Mouse (Mus musculus): ENCODE data around the gene Ube2o. TPM values are rescaled to one million over a fixed set of nuclear protein-coding genes. Genes with fewer than 3 reads are reported as not detected.

The Ube2o gene
- polyA plus RNA-seq, 1 experiment from 2014 or later = 14.4 TPM

DNA sequence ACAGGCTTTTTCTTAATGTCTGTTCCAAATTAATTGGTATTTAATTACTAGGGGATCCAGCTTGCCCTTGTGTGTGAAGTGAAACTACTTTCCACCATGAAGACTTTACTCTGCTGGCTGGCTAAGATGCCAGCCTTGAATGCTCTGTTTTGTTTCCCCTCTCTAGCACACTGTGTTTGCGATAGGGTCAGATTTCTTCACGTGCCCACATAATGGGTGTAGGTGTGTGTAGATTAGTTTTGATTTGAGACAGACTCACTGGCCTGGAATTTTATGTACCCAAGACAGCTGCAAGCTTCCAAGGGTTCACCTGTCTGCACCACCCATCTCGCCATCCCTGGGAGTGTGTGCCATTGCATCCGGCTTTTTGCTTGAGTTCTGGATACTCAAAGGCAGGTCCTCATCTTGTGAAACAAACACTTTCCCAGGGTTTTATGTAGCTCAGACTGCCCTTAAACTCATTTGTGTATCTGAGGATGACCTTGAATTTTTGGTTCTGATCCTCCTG is 67.7 kb downstream of the Ube2o start:
- H3K27ac ChIP-seq (replicated peaks in 1 of 2; ENCODE audit: control insufficient read depth in 1 of 2, insufficient read depth in 1 of 2, low read depth in 2 of 2, low read length in 2 of 2) = no peak overlapping the region

DNA sequence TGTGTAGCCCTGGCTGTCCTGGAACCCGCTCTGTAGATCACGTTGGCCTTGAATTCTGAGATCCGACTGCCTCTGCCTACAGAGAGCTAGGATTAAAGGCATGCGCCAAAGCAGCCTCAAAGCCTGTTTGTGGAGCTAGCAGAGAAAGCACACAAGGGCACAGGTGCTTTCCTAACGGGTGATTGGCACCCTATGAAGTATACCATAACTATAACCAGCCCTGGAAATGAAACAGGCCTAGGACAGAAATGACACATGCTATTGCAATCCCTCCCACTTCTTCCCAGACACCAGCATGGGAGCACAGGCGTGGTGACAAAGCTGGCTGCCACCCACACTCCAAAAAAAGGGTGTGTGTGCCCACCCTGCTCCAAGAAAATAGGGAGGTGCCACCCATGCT is 68.3 kb downstream of the Ube2o start:
- Histone ChIP-seq H3K4me3 (ENCODE audit: control insufficient read depth in 1 of 2, insufficient read depth in 1 of 2, low read depth in 1 of 2, low read length in 2 of 2) (no peak overlapping the region), H3K27ac (replicated peaks in 1 of 2; ENCODE audit: control insufficient read depth in 1 of 2, insufficient read depth in 1 of 2, low read depth in 2 of 2, low read length in 2 of 2) (no peak overlapping the region), H3K4me2 (ENCODE audit: low read length) (no peak overlapping the region), H3K27me3 (ENCODE audit: control insufficient read depth, insufficient read depth, low read length) (peaks cover 5% of the 10 kb centered on the region; the same call in 1 of the 2 replicates), H3K9me3 (ENCODE audit: control insufficient read depth, low read length) (no peaks in the 10 kb centered on the region), H3K4me1 (ENCODE audit: control insufficient read depth in 2 of 2, insufficient read depth in 2 of 2, low read length in 2 of 2) (peaks cover 0 to 4% of the 10 kb centered on the region in 2 experiments; a peak in 1 of 4 replicates), H3K9ac (ENCODE audit: low read length) (no peak overlapping the region), H3K36me3 (ENCODE audit: control insufficient read depth, insufficient read depth, low read length) (no peaks in the 10 kb centered on the region)
- WGBS = 76% methylated on average over 6 of the region's 6 CpGs
- ATAC-seq (ENCODE audit: insufficient number of reproducible peaks, insufficient read depth, low FRiP score, low read depth) = no peak

More for the DNA sequence above, 67.7 kb downstream of the Ube2o start:
- Histone ChIP-seq H3K9ac (ENCODE audit: low read length) (no peak overlapping the region), H3K4me1 (ENCODE audit: control insufficient read depth in 2 of 2, insufficient read depth in 2 of 2, low read length in 2 of 2) (peaks cover 0 to 4% of the 10 kb centered on the region in 2 experiments; a peak in 1 of 4 replicates), H3K27me3 (ENCODE audit: control insufficient read depth, insufficient read depth, low read length) (peaks cover 5% of the 10 kb centered on the region; the same call in 1 of the 2 replicates), H3K36me3 (ENCODE audit: control insufficient read depth, insufficient read depth, low read length) (no peaks in the 10 kb centered on the region), H3K4me3 (ENCODE audit: control insufficient read depth in 1 of 2, insufficient read depth in 1 of 2, low read depth in 1 of 2, low read length in 2 of 2) (no peak overlapping the region), H3K4me2 (ENCODE audit: low read length) (no peak overlapping the region), H3K9me3 (ENCODE audit: control insufficient read depth, low read length) (no peaks in the 10 kb centered on the region)
- WGBS = 80% methylated on average over 4 of the region's 4 CpGs
- ATAC-seq (ENCODE audit: insufficient number of reproducible peaks, insufficient read depth, low FRiP score, low read depth) = no peak

DNA sequence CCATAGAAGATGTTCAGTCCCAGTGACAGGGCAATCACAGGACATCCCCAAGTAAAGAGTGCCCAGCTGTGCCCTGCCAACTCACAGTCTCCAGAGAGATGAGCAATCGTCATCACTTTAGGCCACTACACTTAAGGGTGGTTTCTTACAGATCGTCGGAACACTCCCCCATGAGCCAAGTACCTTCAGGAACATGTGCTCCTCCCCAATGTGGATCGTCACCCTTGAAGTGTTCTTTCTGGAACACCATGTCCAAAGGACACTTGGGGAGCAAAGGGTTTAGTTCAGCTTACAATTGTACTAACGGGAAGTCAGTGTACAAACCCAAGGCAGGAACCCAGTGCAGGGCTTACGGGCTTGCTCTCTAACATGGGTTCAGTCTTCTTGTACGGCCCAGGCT is 69.1 kb downstream of the Ube2o start:
- no peak for ATAC-seq (ENCODE audit: insufficient number of reproducible peaks, insufficient read depth, low FRiP score, low read depth)
- WGBS = 89% methylated on average over 7 of the region's 7 CpGs
- Histone ChIP-seq H3K36me3 (ENCODE audit: control insufficient read depth, insufficient read depth, low read length) (no peaks in the 10 kb centered on the region), H3K9ac (ENCODE audit: low read length) (no peak overlapping the region), H3K9me3 (ENCODE audit: control insufficient read depth, low read length) (no peaks in the 10 kb centered on the region), H3K27ac (replicated peaks in 1 of 2; ENCODE audit: control insufficient read depth in 1 of 2, insufficient read depth in 1 of 2, low read depth in 2 of 2, low read length in 2 of 2) (no peak overlapping the region), H3K4me2 (ENCODE audit: low read length) (no peak overlapping the region), H3K4me3 (ENCODE audit: control insufficient read depth in 1 of 2, insufficient read depth in 1 of 2, low read depth in 1 of 2, low read length in 2 of 2) (no peak overlapping the region), H3K4me1 (ENCODE audit: control insufficient read depth in 2 of 2, insufficient read depth in 2 of 2, low read length in 2 of 2) (peaks cover 0 to 4% of the 10 kb centered on the region in 2 experiments; a peak in 1 of 4 replicates), H3K27me3 (ENCODE audit: control insufficient read depth, insufficient read depth, low read length) (peaks cover 5% of the 10 kb centered on the region; the same call in 1 of the 2 replicates)

DNA sequence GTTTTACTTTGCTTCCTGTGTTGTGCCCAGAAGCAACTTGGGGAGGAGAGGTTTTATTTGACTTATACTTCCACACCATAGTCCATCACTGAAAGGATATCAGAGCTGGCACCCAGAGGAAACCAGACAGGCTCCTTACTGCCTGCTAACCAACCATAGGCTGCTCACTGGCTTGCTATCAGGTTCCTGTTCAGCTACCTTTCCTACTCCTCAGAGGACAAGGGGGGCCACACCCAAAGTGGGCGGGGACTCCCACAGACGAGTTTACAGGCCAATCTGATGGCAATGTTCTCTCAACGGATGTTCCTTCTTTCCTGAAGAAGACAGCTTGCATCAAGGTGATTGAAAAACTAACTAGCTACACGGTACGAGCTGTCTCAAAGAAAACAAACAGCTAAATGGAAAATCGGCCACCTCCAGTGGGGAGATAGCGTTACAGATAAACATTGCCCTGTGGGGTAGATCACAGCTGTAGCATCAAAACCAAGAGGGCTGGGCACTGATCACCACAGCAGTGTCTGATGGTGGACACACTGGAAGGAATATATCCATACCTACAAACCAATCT is 69.9 kb downstream of the Ube2o start:
- WGBS = 54% methylated on average over 7 of the region's 7 CpGs
- no peak overlapping the region for H3K27ac ChIP-seq (replicated peaks in 1 of 2; ENCODE audit: control insufficient read depth in 1 of 2, insufficient read depth in 1 of 2, low read depth in 2 of 2, low read length in 2 of 2)

DNA sequence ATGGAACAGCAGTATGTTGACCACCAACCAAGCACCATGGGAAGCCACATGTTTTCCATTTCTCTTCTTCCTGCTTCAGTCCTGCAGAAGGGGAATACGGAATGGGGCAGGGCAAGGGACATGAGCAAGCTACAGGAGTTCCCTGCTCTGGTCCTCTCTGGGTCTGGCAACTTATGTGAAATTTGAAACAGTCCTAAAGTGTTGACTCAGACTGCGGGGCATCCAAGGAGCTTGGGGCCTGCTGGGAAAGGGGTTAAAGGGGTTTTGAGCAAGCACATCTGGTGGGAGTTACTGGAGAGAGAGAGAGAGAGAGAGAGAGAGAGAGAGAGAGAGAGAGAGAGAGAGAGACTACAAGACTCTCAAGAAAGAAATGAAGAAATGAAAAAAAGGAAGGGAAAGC is 72.6 kb downstream of the Ube2o start:
- Histone ChIP-seq H3K4me3 (ENCODE audit: control insufficient read depth in 1 of 2, insufficient read depth in 1 of 2, low read depth in 1 of 2, low read length in 2 of 2) (no peak overlapping the region), H3K4me2 (ENCODE audit: low read length) (no peak overlapping the region), H3K9ac (ENCODE audit: low read length) (no peak overlapping the region), H3K4me1 (ENCODE audit: control insufficient read depth in 2 of 2, insufficient read depth in 2 of 2, low read length in 2 of 2) (no peaks in the 10 kb centered on the region), H3K27ac (replicated peaks in 1 of 2; ENCODE audit: control insufficient read depth in 1 of 2, insufficient read depth in 1 of 2, low read depth in 2 of 2, low read length in 2 of 2) (no peak overlapping the region), H3K36me3 (ENCODE audit: control insufficient read depth, insufficient read depth, low read length) (no peaks in the 10 kb centered on the region), H3K9me3 (ENCODE audit: control insufficient read depth, low read length) (no peaks in the 10 kb centered on the region), H3K27me3 (ENCODE audit: control insufficient read depth, insufficient read depth, low read length) (no peaks in the 10 kb centered on the region)
- 63% methylated on average over 2 of the region's 2 CpGs for WGBS
- ATAC-seq (ENCODE audit: insufficient number of reproducible peaks, insufficient read depth, low FRiP score, low read depth) = no peak

More for the DNA sequence above, 69.9 kb downstream of the Ube2o start:
- no peak overlapping the region for H3K9ac ChIP-seq (ENCODE audit: low read length)
- H3K9me3 ChIP-seq (ENCODE audit: control insufficient read depth, low read length) = no peaks in the 10 kb centered on the region
- no peak for ATAC-seq (ENCODE audit: insufficient number of reproducible peaks, insufficient read depth, low FRiP score, low read depth)
- H3K4me3 ChIP-seq (ENCODE audit: control insufficient read depth in 1 of 2, insufficient read depth in 1 of 2, low read depth in 1 of 2, low read length in 2 of 2) = no peak overlapping the region
- peaks cover 5% of the 10 kb centered on the region; the same call in 1 of the 2 replicates for H3K27me3 ChIP-seq (ENCODE audit: control insufficient read depth, insufficient read depth, low read length)
- peaks cover 0 to 4% of the 10 kb centered on the region in 2 experiments; a peak in 1 of 4 replicates for H3K4me1 ChIP-seq (ENCODE audit: control insufficient read depth in 2 of 2, insufficient read depth in 2 of 2, low read length in 2 of 2)
- H3K36me3 ChIP-seq (ENCODE audit: control insufficient read depth, insufficient read depth, low read length) = no peaks in the 10 kb centered on the region
- no peak overlapping the region for H3K4me2 ChIP-seq (ENCODE audit: low read length)

DNA sequence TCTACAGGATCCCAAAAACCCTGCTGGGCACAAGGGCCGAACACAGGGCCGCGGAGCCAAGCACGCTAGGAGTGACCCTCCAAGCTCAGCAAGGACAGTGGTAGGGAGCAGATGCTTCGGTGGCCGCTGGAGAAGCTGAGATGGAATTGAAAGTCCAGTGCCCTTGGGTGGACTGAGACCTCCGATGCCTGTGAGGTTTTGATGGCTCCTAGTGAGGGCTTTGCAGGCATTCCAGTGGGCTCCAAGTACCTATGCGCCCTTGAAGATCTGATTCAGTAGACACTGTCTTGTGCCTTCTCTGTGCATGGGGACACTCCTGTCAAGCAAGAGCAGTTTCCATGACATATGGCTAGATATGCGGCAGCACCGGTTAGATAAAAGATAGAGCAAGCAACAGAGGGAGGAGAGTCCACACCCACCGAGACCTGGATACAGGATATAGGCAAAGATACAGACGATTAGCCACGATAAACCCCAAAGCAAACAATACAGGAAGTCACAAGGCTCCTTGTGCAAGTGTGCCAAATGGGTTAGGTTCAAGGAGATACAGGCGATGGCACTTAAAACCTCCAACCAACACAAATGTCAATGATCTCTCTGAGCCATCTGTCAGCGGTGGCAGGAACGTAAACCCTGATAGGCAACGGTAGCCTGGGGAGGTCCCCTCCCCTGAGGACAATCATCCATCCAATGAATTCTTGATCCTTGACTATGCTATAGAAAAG is 74.9 kb downstream of the Ube2o start:
- Histone ChIP-seq H3K4me1 (ENCODE audit: control insufficient read depth in 2 of 2, insufficient read depth in 2 of 2, low read length in 2 of 2) (no peaks in the 10 kb centered on the region), H3K4me2 (ENCODE audit: low read length) (no peak overlapping the region), H3K27me3 (ENCODE audit: control insufficient read depth, insufficient read depth, low read length) (no peaks in the 10 kb centered on the region), H3K9me3 (ENCODE audit: control insufficient read depth, low read length) (no peaks in the 10 kb centered on the region), H3K9ac (ENCODE audit: low read length) (no peak overlapping the region), H3K4me3 (ENCODE audit: control insufficient read depth in 1 of 2, insufficient read depth in 1 of 2, low read depth in 1 of 2, low read length in 2 of 2) (no peak overlapping the region), H3K27ac (replicated peaks in 1 of 2; ENCODE audit: control insufficient read depth in 1 of 2, insufficient read depth in 1 of 2, low read depth in 2 of 2, low read length in 2 of 2) (no peak overlapping the region), H3K36me3 (ENCODE audit: control insufficient read depth, insufficient read depth, low read length) (no peaks in the 10 kb centered on the region)
- WGBS = 70% methylated on average over 17 of the region's 17 CpGs
- ATAC-seq (ENCODE audit: insufficient number of reproducible peaks, insufficient read depth, low FRiP score, low read depth) = no peak

DNA sequence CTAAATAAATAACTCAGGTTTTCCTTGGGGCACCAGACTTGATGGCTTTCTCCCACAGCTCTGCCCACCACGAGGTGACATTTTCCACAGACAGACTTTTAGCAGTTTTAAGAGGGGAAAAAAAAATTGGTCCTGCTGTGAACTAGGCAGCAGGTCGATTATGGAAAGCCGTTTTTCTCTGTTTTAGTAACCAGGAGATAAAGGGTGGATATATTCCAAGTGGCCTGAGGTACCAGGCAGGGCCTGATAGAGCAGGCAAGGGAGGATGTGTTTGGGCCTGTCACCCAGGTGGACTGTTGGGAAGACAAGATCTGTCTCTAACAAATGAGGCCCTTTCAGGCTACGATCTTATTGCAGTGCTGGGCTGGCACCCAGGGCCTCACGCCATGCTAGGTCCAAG is 75.7 kb downstream of the Ube2o start:
- H3K9ac ChIP-seq (ENCODE audit: low read length) = no peak overlapping the region
- H3K4me3 ChIP-seq (ENCODE audit: control insufficient read depth in 1 of 2, insufficient read depth in 1 of 2, low read depth in 1 of 2, low read length in 2 of 2) = no peak overlapping the region
- ATAC-seq (ENCODE audit: insufficient number of reproducible peaks, insufficient read depth, low FRiP score, low read depth) = no peak
- WGBS = 59% methylated on average over 5 of the region's 5 CpGs
- H3K9me3 ChIP-seq (ENCODE audit: control insufficient read depth, low read length) = no peaks in the 10 kb centered on the region
- H3K4me2 ChIP-seq (ENCODE audit: low read length) = no peak overlapping the region
- no peak overlapping the region for H3K27ac ChIP-seq (replicated peaks in 1 of 2; ENCODE audit: control insufficient read depth in 1 of 2, insufficient read depth in 1 of 2, low read depth in 2 of 2, low read length in 2 of 2)
- no peaks in the 10 kb centered on the region for H3K4me1 ChIP-seq (ENCODE audit: control insufficient read depth in 2 of 2, insufficient read depth in 2 of 2, low read length in 2 of 2)
- H3K27me3 ChIP-seq (ENCODE audit: control insufficient read depth, insufficient read depth, low read length) = no peaks in the 10 kb centered on the region
- no peaks in the 10 kb centered on the region for H3K36me3 ChIP-seq (ENCODE audit: control insufficient read depth, insufficient read depth, low read length)

Measured in heart, embryonic 14.5 days (tissue).